Mouse (Mus musculus): ENCODE results near the gene Pex16.
A peak's percentile ranks its signal among the peaks of the same experiment; 100 is the strongest.
"Not testable (repeated sequence)": the region's sequence is repeated elsewhere in the genome, so short reads cannot be mapped to it uniquely, and the experiment has no call there.

The Pex16 gene

GRCm38 (mm10) chr2:92388891-92389641, 14.6 kb downstream of the Pex16 start:
- peak; percentile 92 to 96 for DNase-seq

GRCm38 (mm10) chr2:92389645-92390044, 15.2 kb downstream of the Pex16 start:
- DNase-seq: no peak

- DNase-seq: no peak
Measured at GRCm38 (mm10) chr2:92390206-92390930, 15.9 kb downstream of the Pex16 start.

- no peak for DNase-seq
Measured at GRCm38 (mm10) chr2:92391116-92391515, 16.6 kb downstream of the Pex16 start.

GRCm38 (mm10) chr2:92391703-92392317, 17.3 kb downstream of the Pex16 start:
- peak; percentile 24 to 29 for DNase-seq

GRCm38 (mm10) chr2:92392318-92393264, 18.1 kb downstream of the Pex16 start:
- peak; percentile 75 to 82 for DNase-seq

GRCm38 (mm10) chr2:92395535-92395934, 21.1 kb downstream of the Pex16 start:
- DNase-seq: no peak

- no peak for DNase-seq
Measured at GRCm38 (mm10) chr2:92397436-92397835, 23.0 kb downstream of the Pex16 start.

- DNase-seq: not testable (repeated sequence)
Measured at GRCm38 (mm10) chr2:92399877-92400276, 25.4 kb downstream of the Pex16 start.

GRCm38 (mm10) chr2:92400682-92401081, 26.2 kb downstream of the Pex16 start:
- no peak for DNase-seq

GRCm38 (mm10) chr2:92401091-92401561, 26.6 kb downstream of the Pex16 start, which contains the start of gene Mapk8ip1:
Gene Mapk8ip1 (minus strand): TSS chr2:92401263.
- DNase-seq: peak; percentile 58 to 67

- no peak for DNase-seq
Measured at GRCm38 (mm10) chr2:92402591-92403326, 28.3 kb downstream of the Pex16 start.

GRCm38 (mm10) chr2:92403776-92404319, 29.4 kb downstream of the Pex16 start:
- no peak for DNase-seq

GRCm38 (mm10) chr2:92404737-92405136, 30.3 kb downstream of the Pex16 start:
- DNase-seq: no peak

GRCm38 (mm10) chr2:92405687-92406086, 31.2 kb downstream of the Pex16 start:
- DNase-seq: no peak

- no peak for DNase-seq
Measured at GRCm38 (mm10) chr2:92408309-92409045, 34.0 kb downstream of the Pex16 start.

- DNase-seq: no peak
Measured at GRCm38 (mm10) chr2:92411705-92412104, 37.2 kb downstream of the Pex16 start.

- DNase-seq: no peak
Measured at GRCm38 (mm10) chr2:92421723-92422387, 47.4 kb downstream of the Pex16 start.

GRCm38 (mm10) chr2:92422388-92423135, 48.1 kb downstream of the Pex16 start:
- DNase-seq: peak; percentile 28 to 50

Data from kidney, postnatal 4 days (tissue).